Mouse (Mus musculus) hindbrain, postnatal 0 days (tissue): ENCODE data around the gene Cep95. TPM values are rescaled to one million over a fixed set of nuclear protein-coding genes. Genes with fewer than 3 reads are reported as not detected.

Experiments
- ATAC-seq: fragments of 200-750 bp; cut with Nextera tagmentation; 2 replicates; pipeline ENCODE4 v1.8.0; 2017; ENCODE audit warnings: mild to moderate bottlenecking, moderate TSS enrichment, moderate library complexity
- DNase-seq: peaks from one replicate; pipeline ENCODE4 v3.0.0-alpha.2; 2015; ENCODE audit warnings: low spot score
- H3K27ac ChIP-seq: fragments of 300-500 bp; sonication (generic); 2 replicates; pipeline ENCODE4 v1.5.1; 2014; ENCODE audit warnings: mild to moderate bottlenecking
- H3K27me3 ChIP-seq: fragments of 300-500 bp; sonication (generic); 2 replicates; pipeline ENCODE4 v1.6.1; 2014; ENCODE audit warnings: low read length, mixed read lengths; ENCODE audit not compliant: insufficient read depth
- H3K36me3 ChIP-seq: fragments of 300-500 bp; sonication (generic); 2 replicates; pipeline ENCODE4 v1.6.1; 2014; ENCODE audit warnings: low read length, mixed read lengths; ENCODE audit not compliant: insufficient read depth
- H3K4me1 ChIP-seq: fragments of 300-500 bp; sonication (generic); 2 replicates; pipeline ENCODE4 v1.6.1; 2014; ENCODE audit warnings: antibody characterized with exemption, low read length, mixed read lengths; ENCODE audit not compliant: insufficient read depth
- H3K4me2 ChIP-seq: fragments of 300-500 bp; sonication (generic); 2 replicates; pipeline ENCODE4 v1.6.1; 2014; ENCODE audit warnings: low read depth, mild to moderate bottlenecking, low read length, moderate library complexity, mixed read lengths
- H3K4me3 ChIP-seq: fragments of 300-500 bp; sonication (generic); 2 replicates; pipeline ENCODE4 v1.5.1; 2014; ENCODE audit warnings: low read length
- H3K9ac ChIP-seq: fragments of 300-500 bp; sonication (generic); replicated peaks from 2 replicates; pipeline ENCODE4 v1.6.1; 2014; ENCODE audit warnings: mild to moderate bottlenecking, low read length, moderate library complexity, mixed read lengths
- H3K9me3 ChIP-seq: fragments of 300-500 bp; sonication (generic); 2 replicates; pipeline ENCODE4 v1.6.1; 2016; ENCODE audit warnings: low read length, mixed read lengths
- CTCF ChIP-seq: IDR thresholded peaks from 2 replicates; pipeline ENCODE4 v1.5.1; 2016; ENCODE audit warnings: antibody characterized with exemption, control low read depth, low read depth
- WGBS: fragments of 180-500 bp; shearing (Covaris S2); extraction: QIAGEN DNeasy Blood & Tissue Kit; methylation state at CpG from one replicate; pipeline ENCODE4 v1.1.7; 2014; 5-methylcytosine and 5-hydroxymethylcytosine counted together
- polyA plus RNA-seq: library from polyadenylated mRNA; unstranded; fragments of >200 nt; fragmentation: Nextera tagmentation; extraction: Ambion mirVana; gene quantifications from 2 replicates; pipeline ENCODE4 v1.2.1, GENCODE M21; 2015
- total RNA-seq: library from RNA; depleted of rRNA; stranded (reverse); fragments of >200 nt; gene quantifications from 2 replicates; pipeline ENCODE4 v1.2.3, GENCODE M21; 2014

Gene Cep95
- total and polyA plus RNA-seq, 2 experiments from 2014 or later: 7.2 to 9.0 TPM

DNA sequence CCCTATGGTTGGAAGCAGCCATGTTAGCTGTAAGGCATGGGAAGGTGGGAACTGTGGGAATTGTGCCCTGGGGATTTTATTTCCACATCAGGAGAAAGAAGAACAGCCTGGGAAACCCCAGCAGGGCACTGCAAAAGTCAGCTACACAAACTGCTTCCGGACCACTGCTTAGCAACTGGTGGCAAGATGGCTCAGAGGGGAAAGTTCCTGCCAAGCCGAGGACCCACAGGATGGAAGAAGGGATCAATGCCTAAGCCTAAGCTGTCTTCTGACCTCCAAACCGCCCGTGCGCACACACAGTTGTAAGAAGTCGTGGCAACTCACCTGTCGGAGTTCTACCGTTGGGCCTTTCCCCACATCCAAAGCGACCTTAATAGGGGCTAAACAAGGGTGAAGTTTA is 16.0 kb upstream of the Cep95 start:
- Histone ChIP-seq H3K27me3 (no peaks in the 10 kb centered on the region), H3K4me3 (no peak overlapping the region), H3K9me3 (no peaks in the 10 kb centered on the region), H3K4me2 (no peak overlapping the region), H3K4me1 (no peaks in the 10 kb centered on the region), H3K9ac (no peak overlapping the region), H3K27ac (no peak overlapping the region), H3K36me3 (peaks cover 51% of the 10 kb centered on the region)
- ATAC-seq (no peak), DNase-seq (no peak)
- 86% methylated on average over 9 of the region's 9 CpGs for WGBS
- TF ChIP-seq CTCF: no peak

- Histone ChIP-seq H3K9ac (no peak overlapping the region), H3K4me3 (no peak overlapping the region), H3K27ac (no peak overlapping the region), H3K4me1 (0 out of 2 replicates have a peak, but pooled peaks cover 2% of the 10 kb centered on the region), H3K4me2 (no peak overlapping the region), H3K36me3 (peaks cover 36% of the 10 kb centered on the region), H3K9me3 (no peaks in the 10 kb centered on the region), H3K27me3 (no peaks in the 10 kb centered on the region)
- TF ChIP-seq CTCF: no peak
- DNase-seq (no peak), ATAC-seq (no peak)
- WGBS: 94% methylated on average over 4 of the region's 4 CpGs
Observed at GRCm38 (mm10) chr11:106776960-106777359, 12.1 kb upstream of the Cep95 start.

DNA sequence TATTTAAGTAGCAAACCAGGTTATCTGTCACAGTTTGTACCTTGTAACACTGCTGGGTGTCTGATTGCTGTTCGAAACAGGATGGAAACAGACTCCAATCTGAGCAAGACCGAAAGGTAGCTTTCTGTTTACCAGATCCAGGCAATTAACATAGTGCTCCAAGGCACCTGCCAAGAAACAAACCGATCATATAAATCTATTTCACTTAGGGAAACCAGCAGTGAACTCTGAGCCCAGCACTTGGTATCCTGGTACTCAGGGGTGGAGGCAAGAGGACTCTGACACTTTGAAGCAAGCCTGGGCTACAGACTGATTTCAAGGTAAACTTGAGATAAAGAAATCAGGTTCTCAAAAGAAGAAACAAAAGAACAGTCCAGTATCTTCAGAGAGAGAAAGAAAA is 11.7 kb upstream of the Cep95 start:
- H3K9me3 ChIP-seq: no peaks in the 10 kb centered on the region
- no peak overlapping the region for H3K4me2 ChIP-seq
- no peak overlapping the region for H3K27ac ChIP-seq
- H3K4me3 ChIP-seq: no peak overlapping the region
- H3K4me1 ChIP-seq: 0 out of 2 replicates have a peak, but pooled peaks cover 2% of the 10 kb centered on the region
- ATAC-seq (no peak), DNase-seq (no peak)
- no peaks in the 10 kb centered on the region for H3K27me3 ChIP-seq
- TF ChIP-seq CTCF: no peak
- WGBS: 88% methylated on average over 3 of the region's 3 CpGs
- H3K36me3 ChIP-seq: peaks cover 36% of the 10 kb centered on the region
- H3K9ac ChIP-seq: no peak overlapping the region

- Histone ChIP-seq H3K4me1 (0 out of 2 replicates have a peak, but pooled peaks cover 2% of the 10 kb centered on the region), H3K27ac (no peak overlapping the region), H3K4me3 (no peak overlapping the region), H3K27me3 (no peaks in the 10 kb centered on the region), H3K36me3 (peaks cover 37% of the 10 kb centered on the region), H3K9me3 (no peaks in the 10 kb centered on the region), H3K4me2 (peak overlapping the region; percentile 92; the same call in 1 of the 2 replicates), H3K9ac (no peak overlapping the region)
- no peak for TF ChIP-seq CTCF
- DNase-seq (no peak), ATAC-seq (no peak)
- 90% methylated on average over 7 of the region's 7 CpGs for WGBS
Observed at GRCm38 (mm10) chr11:106778132-106778531, 10.9 kb upstream of the Cep95 start.

DNA sequence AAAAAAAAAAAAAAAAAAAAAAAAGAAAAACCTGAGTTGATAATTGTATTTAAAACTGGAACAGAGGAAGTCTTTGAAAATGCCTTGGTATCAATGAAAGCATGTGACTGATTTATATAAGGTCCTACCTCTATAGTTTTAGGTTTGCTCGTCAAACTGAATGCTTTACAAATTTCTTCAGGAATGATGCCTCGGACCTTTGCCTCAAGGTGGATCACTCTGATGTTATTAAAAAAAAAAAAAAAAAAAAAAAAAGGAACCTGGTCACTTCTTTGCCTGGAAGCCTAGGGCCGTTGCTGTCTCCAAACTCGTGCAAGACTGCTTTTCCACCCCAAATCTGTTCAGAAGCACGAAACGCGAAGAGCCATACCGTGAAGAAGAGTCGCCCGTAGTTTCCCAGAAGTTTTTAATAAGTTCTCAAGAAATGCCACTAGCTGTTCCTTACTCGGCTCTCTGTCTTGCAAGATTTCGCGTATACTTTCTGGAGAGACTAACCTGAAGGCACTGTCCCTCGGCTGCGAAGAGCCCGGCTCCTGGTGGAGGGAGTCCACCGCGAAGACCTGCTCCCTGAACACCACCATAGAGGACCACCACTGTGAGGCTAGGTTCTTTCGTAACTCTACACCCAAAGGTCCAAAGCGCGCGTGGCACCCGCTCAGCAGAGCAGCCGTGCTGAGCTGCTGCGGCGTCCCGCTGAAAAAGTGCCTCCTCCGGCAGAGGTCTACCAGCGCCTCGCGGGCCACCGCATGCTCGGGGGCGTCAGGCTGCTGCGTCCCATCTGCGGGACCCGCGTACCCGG is 10.3 kb upstream of the Cep95 start:
- Histone ChIP-seq H3K4me2 (peak overlapping the region; percentile 92), H3K36me3 (peaks cover 37% of the 10 kb centered on the region), H3K9me3 (no peaks in the 10 kb centered on the region), H3K27ac (peak overlapping the region; percentile 88), H3K27me3 (no peaks in the 10 kb centered on the region), H3K4me1 (0 out of 2 replicates have a peak, but pooled peaks cover 2% of the 10 kb centered on the region), H3K9ac (peak overlapping the region; percentile 76), H3K4me3 (peak overlapping the region; percentile 72)
- 3% methylated on average over 39 of the region's 39 CpGs for WGBS
- no peak for TF ChIP-seq CTCF
- DNase-seq: no peak
- peak; percentile 87 for ATAC-seq

DNA sequence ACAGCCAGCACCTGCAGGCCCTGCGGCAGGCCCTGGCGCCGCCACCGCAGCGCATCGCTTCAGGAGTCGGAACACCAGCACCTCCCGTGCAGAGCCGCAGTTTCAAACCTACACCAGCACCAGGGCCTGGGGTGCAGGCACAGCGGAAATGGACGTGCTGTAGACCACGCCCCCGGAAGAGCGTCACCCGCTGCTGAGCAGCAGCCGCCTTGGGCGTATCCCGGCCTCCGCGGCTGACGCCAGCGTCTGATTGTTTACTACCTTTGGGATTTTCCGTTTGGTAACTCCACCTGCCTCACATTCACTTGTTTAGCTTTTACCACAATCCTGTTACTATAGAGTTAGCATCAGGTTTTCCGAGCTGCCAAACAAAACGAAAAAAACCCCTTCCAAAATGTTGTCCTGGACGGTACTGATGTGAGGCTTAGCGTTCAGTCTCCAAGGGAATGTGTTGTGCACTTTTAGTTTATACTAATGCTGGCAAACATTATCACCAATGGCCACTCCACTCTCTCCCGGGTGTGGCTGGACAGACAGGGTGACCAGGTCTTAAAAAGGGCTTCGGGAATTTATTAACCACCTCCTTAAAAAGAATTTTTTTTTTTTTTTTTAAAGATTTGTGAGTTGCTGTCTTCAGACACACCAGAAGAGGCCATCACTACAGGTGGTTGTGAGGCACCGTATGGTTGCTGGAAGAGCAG is 9.5 kb upstream of the Cep95 start, which contains the start of gene Polg2:
TSS of gene Polg2 (minus strand) at position 150 of the 701 bp plus-strand sequence.
- H3K36me3 ChIP-seq: peaks cover 39% of the 10 kb centered on the region
- H3K4me1 ChIP-seq: 0 out of 2 replicates have a peak, but pooled peaks cover 2% of the 10 kb centered on the region
- WGBS: 2% methylated on average over 29 of the region's 30 CpGs
- H3K4me2 ChIP-seq: peak within 1 kb of the TSS; percentile 92
- no peak for TF ChIP-seq CTCF
- H3K9me3 ChIP-seq: no peaks in the 10 kb centered on the region
- H3K27me3 ChIP-seq: no peaks in the 10 kb centered on the region
- H3K27ac ChIP-seq: peak within 1 kb of the TSS; percentile 88
- ATAC-seq (peak; percentile 99), DNase-seq (peak; percentile 96)
- H3K4me3 ChIP-seq: peak within 1 kb of the TSS; percentile 72
- peak within 1 kb of the TSS; percentile 76 for H3K9ac ChIP-seq
